In the genomic region with DNA sequence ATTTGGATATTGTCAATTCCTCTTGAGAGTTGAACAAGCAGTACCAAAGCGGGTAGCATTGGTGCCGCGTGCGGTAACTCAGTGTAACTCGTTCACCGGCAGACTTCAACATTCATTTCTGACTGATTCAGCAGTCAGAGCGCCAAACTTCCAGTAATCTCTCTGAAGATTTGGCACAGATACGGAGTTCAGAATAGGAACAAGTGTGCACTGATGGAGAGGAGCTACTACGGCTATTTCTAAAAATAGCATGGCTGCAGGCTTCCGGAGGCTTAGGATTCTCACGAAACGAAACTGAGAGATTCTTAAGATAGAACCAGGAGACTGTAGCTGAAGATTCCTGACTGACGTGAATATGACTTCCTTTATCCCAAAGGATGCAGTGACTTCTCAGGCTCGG, we compare ENCODE assay signal across 11 mouse cellular contexts.
DNase-seq lines count a peak whose midpoint lies in the region; ATAC-seq and TF ChIP-seq lines count a peak whose summit lies in the region.
"Had no signal": no experiment of that assay in that cellular context is flagged by ENCODE, and none has a peak within 500 bp of the region (broad histone marks: within the 10 kb centered on the region; RNA-seq: fewer than 3 reads in every experiment).

No protein-coding gene starts in this region.

- no peak for TF ChIP-seq CTCF in lung, embryonic 14.5 days (IDR thresholded peaks at IDR 0.05; ENCODE audit: low read depth)

- no peaks in the 10 kb centered on the region for H3K36me3 ChIP-seq in forebrain, embryonic 16.5 days (ENCODE audit: control insufficient read depth, insufficient read depth)
- H3K36me3 ChIP-seq in forebrain, embryonic 13.5 days (ENCODE audit: poor library complexity, severe bottlenecking): no peaks in the 10 kb centered on the region
- H3K36me3 ChIP-seq in lung, embryonic 14.5 days (ENCODE audit: insufficient read depth): no peaks in the 10 kb centered on the region

- DNase-seq in lung, embryonic 14.5 days: peak; percentile 38
- no peak for DNase-seq in lung, postnatal 14 days
- peak; percentile 17 for DNase-seq in gastrocnemius, postnatal 10 days
- peak; percentile 58 to 80 for DNase-seq in right cerebral cortex, postnatal 10 days (ENCODE audit: low spot score in 2 of 2)
- DNase-seq in kidney, adult 11 months: no peak

- peak overlapping the region; percentile 24; the same call in 1 of the 2 replicates for H3K4me2 ChIP-seq in forebrain, embryonic 16.5 days (ENCODE audit: low read length)
- H3K4me2 ChIP-seq in forebrain, embryonic 13.5 days: no peak overlapping the region
- H3K4me2 ChIP-seq in lung, embryonic 14.5 days: peak overlapping the region; percentile 2; the same call in 1 of the 2 replicates
- H3K4me2 ChIP-seq: hindbrain, embryonic 14.5 days had no signal

- WGBS in forebrain, embryonic 16.5 days: 61% methylated on average over 14 of the region's 14 CpGs
- 88% methylated on average over 14 of the region's 14 CpGs for WGBS in forebrain, embryonic 13.5 days
- WGBS in lung, embryonic 14.5 days: 69% methylated on average over 14 of the region's 14 CpGs

- ATAC-seq in forebrain, embryonic 16.5 days: peak; percentile 39; the same call in 1 of the 2 replicates
- no peak for ATAC-seq in forebrain, embryonic 13.5 days
- ATAC-seq in lung, embryonic 14.5 days (ENCODE audit: insufficient read depth): no peak
- ATAC-seq in erythroid progenitor cell, adult 5-6 weeks (replicated peaks; ENCODE audit: low FRiP score, poor library complexity, severe bottlenecking): no peak
- ATAC-seq: activated CD4-positive, CD25-positive, alpha-beta regulatory T cell, adult 4 months had no signal

- H3K27ac ChIP-seq in forebrain, embryonic 16.5 days (ENCODE audit: low read length): peak overlapping the region; percentile 45
- H3K27ac ChIP-seq in forebrain, embryonic 13.5 days: no peak overlapping the region
- no peak overlapping the region for H3K27ac ChIP-seq in lung, embryonic 14.5 days (ENCODE audit: low read depth)
- H3K27ac ChIP-seq: hindbrain, embryonic 14.5 days had no signal

- 0 out of 2 replicates have a peak overlapping the region, but pooled peaks have one; percentile 2 for H3K4me3 ChIP-seq in forebrain, embryonic 16.5 days (replicated peaks; ENCODE audit: low read length)
- H3K4me3 ChIP-seq in forebrain, embryonic 13.5 days: no peak overlapping the region
- H3K4me3 ChIP-seq in lung, embryonic 14.5 days (ENCODE audit: low read depth, low read length): no peak overlapping the region
- H3K4me3 ChIP-seq: megakaryocyte, embryonic 14.5 days had no signal

- no peaks in the 10 kb centered on the region for H3K9me3 ChIP-seq in forebrain, embryonic 16.5 days (ENCODE audit: control insufficient read depth, low read length)
- no peaks in the 10 kb centered on the region for H3K9me3 ChIP-seq in forebrain, embryonic 13.5 days (replicated peaks)
- H3K9me3 ChIP-seq in lung, embryonic 14.5 days (ENCODE audit: low read depth, low read length): no peaks in the 10 kb centered on the region

- H3K27me3 ChIP-seq in forebrain, embryonic 16.5 days (replicated peaks; ENCODE audit: control insufficient read depth, insufficient read depth, low read length): no peaks in the 10 kb centered on the region
- no peaks in the 10 kb centered on the region for H3K27me3 ChIP-seq in forebrain, embryonic 13.5 days
- no peaks in the 10 kb centered on the region for H3K27me3 ChIP-seq in lung, embryonic 14.5 days (ENCODE audit: insufficient read depth, low read length)
- H3K27me3 ChIP-seq: megakaryocyte, embryonic 14.5 days had no signal

- peaks cover 12% of the 10 kb centered on the region for H3K4me1 ChIP-seq in forebrain, embryonic 16.5 days (replicated peaks; ENCODE audit: control insufficient read depth, insufficient read depth, low read length)
- H3K4me1 ChIP-seq in forebrain, embryonic 13.5 days: peaks cover 20% of the 10 kb centered on the region
- no peaks in the 10 kb centered on the region for H3K4me1 ChIP-seq in lung, embryonic 14.5 days (ENCODE audit: insufficient read depth)

- H3K9ac ChIP-seq in forebrain, embryonic 16.5 days (replicated peaks; ENCODE audit: low read depth, low read length): no peak overlapping the region
- no peak overlapping the region for H3K9ac ChIP-seq in forebrain, embryonic 13.5 days
- H3K9ac ChIP-seq in lung, embryonic 14.5 days: no peak overlapping the region
- H3K9ac ChIP-seq: hindbrain, embryonic 14.5 days had no signal

Comparison
In these comparisons a context has a peak if more than half of its experiments do, and no peak if none do; other contexts are left out.
1. DNase-seq: peak in lung, embryonic 14.5 days (single experiment), gastrocnemius, postnatal 10 days (single experiment) and right cerebral cortex, postnatal 10 days (2 of 2); none in lung, postnatal 14 days (single experiment) and kidney, adult 11 months (single experiment).